Mouse (Mus musculus): Measurements from ENCODE around the gene Galnt18.

Galnt18 gene

GRCm38 (mm10) chr7:111492242-111492949 is 287.4 kb downstream of the Galnt18 start:
- DNase-seq (ENCODE audit: extremely low spot score, low read depth, low spot score) = no peak

DNA sequence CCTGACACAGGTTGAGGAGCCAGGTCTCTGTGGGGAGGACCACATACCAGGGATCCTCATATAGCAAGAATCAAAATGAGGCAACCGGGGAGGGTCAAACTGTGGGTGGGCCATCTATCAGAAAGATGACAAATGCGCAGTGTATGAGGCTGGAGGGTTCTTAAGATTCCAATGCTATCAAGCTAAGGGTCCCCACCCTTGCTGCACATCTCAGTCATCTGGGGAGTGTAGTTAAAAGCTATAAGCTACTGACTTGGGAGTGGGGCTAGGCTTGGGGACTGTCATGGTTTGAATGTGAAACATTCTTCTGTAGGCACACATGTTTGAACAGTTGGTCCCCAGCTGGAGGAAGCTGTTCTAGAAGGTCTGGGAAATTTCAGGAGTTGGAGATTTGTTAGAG is 288.2 kb downstream of the Galnt18 start:
- no peak for DNase-seq (ENCODE audit: extremely low spot score, low read depth, low spot score)

GRCm38 (mm10) chr7:111486811-111487333 is 292.9 kb downstream of the Galnt18 start:
- no peak for DNase-seq (ENCODE audit: extremely low spot score, low read depth, low spot score)

GRCm38 (mm10) chr7:111483896-111484295 is 295.9 kb downstream of the Galnt18 start:
- DNase-seq (ENCODE audit: extremely low spot score, low read depth, low spot score) = no peak

- no peak for DNase-seq (ENCODE audit: extremely low spot score, low read depth, low spot score)
Observed at GRCm38 (mm10) chr7:111483321-111483720, 296.5 kb downstream of the Galnt18 start.

GRCm38 (mm10) chr7:111467715-111468114 is 312.1 kb downstream of the Galnt18 start:
- DNase-seq (ENCODE audit: extremely low spot score, low read depth, low spot score) = no peak

DNA sequence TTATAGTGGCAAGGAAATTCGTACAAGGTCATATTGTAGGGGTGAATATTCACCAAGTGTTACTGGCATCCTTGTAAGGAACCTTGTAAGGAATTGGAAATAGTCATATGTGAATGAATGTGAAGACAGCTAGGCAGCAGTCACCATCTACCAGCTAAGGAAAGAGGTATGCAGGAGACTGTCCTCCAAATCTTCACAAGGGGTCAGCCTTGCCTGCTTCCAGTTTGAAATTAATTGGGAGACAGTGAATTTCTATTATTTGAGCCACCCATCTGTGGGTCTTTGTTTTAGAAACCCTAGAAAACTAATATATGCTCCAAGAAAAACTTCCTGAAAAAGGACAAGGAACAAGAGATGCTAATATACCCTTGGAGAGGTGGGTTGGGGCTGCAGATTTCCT is 313.1 kb downstream of the Galnt18 start:
- no peak for DNase-seq (ENCODE audit: extremely low spot score, low read depth, low spot score)

DNA sequence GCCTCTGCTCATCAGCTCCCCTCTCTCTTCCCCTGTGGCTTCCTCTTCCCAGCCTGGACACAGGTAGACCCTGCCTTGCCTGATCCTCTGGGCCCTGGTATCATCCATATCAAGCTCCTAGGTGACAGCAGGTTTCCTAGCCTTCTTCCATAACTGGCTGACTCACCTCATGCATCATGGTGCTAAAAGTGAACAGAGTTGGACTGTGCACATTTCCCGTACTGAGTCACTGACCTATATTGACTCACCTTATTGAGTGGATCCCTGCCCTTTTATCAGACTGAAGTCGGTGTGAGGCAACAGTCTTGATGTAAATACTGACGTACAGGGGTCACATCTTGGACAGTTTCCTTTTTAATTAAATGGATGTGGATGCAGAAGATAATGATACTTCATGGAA is 313.7 kb downstream of the Galnt18 start:
- no peak for DNase-seq (ENCODE audit: extremely low spot score, low read depth, low spot score)

DNA sequence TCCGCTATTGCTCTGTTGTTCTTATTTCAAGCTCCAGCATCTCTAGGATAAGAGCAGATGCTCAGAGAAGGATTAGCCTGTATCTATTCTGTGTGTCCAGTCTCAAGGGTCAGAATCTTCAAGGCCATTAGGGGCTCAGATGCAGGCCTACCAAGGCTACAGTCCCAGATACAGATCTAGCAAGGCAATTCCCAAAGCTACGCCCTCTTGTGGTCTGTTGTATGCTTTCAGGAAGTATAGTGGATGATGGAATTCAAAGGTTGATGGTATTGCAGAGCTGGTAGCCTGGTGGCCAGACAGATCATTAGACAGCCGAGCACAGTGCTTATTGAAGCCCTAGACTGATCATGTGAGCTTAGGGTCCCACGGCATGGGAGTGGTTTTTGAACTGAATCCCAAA is 320.1 kb downstream of the Galnt18 start:
- DNase-seq (ENCODE audit: extremely low spot score, low read depth, low spot score) = no peak

GRCm38 (mm10) chr7:111456007-111456406 is 323.8 kb downstream of the Galnt18 start:
- DNase-seq (ENCODE audit: extremely low spot score, low read depth, low spot score) = no peak

GRCm38 (mm10) chr7:111455541-111455940 is 324.2 kb downstream of the Galnt18 start:
- no peak for DNase-seq (ENCODE audit: extremely low spot score, low read depth, low spot score)

DNA sequence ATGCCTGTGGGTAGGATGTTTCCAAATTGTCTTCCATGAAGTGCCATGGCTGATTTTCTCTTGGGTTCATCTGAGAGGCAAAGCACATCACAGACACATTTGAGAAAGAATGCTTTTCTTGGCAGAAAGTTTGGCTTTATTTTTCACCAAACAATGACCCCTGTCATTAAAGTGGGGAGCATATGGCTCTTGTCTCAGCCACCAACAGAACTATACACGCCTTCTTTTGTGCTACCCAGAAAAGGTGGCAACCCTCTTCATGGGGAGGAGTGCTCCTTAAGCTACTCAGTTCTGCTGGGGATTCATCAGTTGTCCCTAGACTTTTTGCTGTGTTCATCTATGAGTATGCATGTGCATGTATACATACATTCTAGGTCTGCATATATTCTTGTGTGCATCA is 327.8 kb downstream of the Galnt18 start:
- no peak for DNase-seq (ENCODE audit: extremely low spot score, low read depth, low spot score)

DNA sequence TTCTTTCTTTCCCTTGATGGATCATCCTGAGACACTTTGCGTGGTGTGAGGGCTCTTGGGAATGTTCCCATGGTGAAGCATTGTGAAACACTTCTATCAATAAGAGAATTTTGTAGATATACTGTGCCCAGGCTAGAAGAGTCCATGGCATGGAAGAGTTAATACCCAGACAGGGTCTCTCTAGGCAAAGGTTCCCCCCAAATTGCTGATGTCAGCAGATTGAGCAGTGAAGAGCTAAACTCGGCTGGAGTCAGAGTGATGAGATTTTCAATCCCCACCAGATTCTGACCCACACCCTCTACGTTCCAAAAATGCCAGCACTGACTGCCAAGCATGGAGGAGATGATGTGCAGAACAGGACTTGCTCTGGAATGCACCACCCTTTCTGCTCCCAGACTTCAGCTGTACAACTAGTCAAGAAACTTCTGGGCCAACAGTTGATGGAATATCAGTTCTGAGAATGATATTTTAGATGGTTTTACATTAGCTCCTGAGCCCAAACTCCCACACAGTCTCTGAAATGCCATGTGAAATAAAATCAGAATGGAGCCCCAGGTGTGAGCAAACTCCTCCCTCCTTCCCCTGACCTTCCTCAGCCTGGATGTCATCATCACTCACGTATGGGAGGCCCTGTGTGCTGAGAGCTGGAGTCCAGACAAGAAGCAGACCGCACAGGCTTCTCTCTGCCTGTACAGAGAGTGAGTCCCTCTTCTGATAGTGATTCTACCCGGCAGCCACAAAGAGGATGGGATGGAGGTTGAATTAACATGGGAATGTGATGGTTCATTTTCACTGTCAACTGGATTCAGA is 329.3 kb downstream of the Galnt18 start:
- DNase-seq (ENCODE audit: extremely low spot score, low read depth, low spot score) = no peak

DNA sequence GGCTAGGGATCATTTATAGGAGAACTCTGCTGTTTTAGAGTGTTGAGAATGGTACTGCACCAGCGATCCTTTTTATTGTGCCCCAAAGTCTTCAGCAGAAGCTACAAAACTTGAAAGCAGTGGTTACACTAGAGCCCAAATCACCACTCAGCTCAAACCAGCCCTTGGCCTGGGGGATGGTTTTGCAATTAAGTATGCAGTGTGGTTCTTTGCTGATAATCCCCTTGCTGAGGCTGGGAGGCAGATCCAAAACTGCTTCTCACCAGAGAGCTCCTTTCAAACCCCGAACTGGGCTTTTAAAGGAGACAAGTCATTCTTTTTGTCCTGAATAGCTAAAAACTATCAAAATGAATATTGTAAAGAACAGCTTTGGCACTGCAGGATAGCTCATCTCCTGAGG is 346.6 kb downstream of the Galnt18 start:
- no peak for DNase-seq (ENCODE audit: extremely low spot score, low read depth, low spot score)

GRCm38 (mm10) chr7:111427392-111427791 is 352.4 kb downstream of the Galnt18 start:
- DNase-seq (ENCODE audit: extremely low spot score, low read depth, low spot score) = no peak
